Mouse (Mus musculus) kidney, postnatal 4 days (tissue): ENCODE data around the gene Ltbp3.

Source experiments
- DNase-seq, 2 experiments: peaks; one replicate each; pipeline ENCODE4 v3.0.0; 2021; ENCODE audit warnings: mixed read lengths in 2 of 2

The Ltbp3 gene

DNA sequence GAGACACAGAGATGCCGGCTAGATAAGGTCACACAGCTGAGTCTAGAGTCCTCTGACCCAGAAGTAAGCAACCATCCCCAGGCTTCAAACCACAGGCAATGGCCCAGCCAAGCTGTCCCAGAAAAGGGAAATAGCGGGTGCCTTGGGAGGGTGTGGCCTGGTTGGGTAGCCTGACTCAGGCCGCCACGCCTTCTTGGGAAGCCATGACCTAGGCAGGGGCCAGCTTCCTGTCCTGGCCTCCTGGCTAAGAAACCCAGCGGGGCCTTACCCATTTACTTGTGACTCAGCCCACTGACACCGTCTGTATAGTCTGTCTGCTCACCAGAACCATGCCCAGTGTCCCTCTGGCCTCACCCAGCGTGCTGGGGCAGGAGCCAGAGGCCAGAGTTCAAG is 16.2 kb upstream of the Ltbp3 start:
- peak; percentile 46 to 69 for DNase-seq

DNA sequence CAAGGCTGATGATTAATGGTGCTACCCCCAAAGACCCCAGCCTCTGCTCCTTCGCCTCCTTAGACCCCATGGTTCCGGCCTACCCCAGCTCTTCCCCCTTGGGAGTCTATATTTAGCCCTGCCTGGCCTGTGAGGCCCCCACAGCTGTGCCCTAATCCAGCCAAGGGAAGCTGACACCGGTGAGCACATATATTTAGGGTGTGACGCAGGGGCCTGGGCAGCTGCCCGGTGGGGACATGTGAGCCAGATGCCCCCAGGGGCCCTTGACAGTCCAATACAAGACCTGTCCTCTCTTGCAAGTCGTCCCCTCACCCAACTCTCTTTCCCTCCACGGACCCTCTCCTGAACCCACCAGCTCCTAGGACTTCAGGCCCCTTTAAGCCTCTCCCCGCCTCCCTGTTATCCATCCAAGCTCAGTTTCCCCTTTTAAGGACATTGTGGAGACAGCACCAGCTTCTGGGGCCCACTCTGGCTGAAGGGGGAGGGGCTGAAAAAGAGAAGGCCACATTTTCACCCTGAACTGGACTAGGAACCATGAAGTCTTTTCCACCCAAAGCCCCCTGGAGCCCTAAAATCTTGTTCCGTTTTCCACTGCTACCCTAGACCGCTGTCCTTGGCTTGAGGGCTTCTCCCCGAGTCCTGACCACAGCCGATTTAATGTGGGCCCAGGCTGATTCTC is 15.5 kb upstream of the Ltbp3 start:
- peak; percentile 39 to 52 for DNase-seq

- peak; percentile 89 to 93 for DNase-seq
Observed at GRCm38 (mm10) chr19:5725767-5726515, 14.8 kb upstream of the Ltbp3 start, which contains the start of gene Ehbp1l1. Gene Ehbp1l1, minus strand, starts transcription at chr19:5726317.

GRCm38 (mm10) chr19:5726961-5727578 is 13.6 kb upstream of the Ltbp3 start:
- DNase-seq: no peak

DNA sequence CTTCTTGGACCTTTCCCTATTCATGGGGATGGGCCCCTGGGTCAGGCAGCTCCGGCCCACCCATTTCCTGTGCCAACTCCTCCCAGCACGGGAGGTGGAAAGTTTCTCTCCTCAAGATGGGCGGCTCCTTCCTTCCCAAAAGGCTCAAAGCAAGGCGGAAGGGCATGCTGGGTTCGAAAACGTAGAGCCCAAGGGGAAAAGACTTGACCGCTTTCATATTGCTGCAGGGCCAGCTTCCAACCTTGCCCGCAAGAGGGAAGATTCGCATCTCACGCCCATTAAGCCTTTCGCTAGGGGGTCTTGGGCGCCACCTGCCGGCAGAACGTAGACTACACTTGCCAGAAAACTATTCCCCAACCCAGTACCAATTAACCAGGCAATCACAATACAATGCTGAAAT is 13.0 kb upstream of the Ltbp3 start:
- peak; percentile 94 to 95 for DNase-seq

- DNase-seq: peak; percentile 76 to 85
Observed at GRCm38 (mm10) chr19:5728631-5729443, 11.9 kb upstream of the Ltbp3 start.

DNA sequence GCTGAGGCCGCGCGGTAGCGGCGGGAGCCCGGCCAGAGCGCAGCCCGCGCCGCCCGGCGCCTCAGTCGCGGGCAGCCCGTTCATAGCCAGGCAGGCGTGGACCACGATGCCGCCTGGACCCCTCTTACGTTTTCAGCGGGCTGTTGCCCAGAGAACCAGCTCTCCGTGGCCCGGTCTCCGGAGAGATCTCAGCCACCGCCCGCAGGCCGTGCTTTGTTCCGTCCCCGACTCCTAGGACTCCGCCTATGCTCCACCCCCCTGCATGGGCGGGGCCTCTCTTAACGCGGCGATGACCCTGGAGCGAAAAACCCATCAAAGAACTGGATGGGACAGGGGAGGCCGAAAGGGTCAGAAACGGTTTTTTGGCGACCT is 11.3 kb upstream of the Ltbp3 start, which contains the start of gene Fam89b:
Gene Fam89b, minus strand, starts transcription at position 210 of the 372 bp plus-strand sequence.
- DNase-seq: peak; percentile 95 to 96

DNA sequence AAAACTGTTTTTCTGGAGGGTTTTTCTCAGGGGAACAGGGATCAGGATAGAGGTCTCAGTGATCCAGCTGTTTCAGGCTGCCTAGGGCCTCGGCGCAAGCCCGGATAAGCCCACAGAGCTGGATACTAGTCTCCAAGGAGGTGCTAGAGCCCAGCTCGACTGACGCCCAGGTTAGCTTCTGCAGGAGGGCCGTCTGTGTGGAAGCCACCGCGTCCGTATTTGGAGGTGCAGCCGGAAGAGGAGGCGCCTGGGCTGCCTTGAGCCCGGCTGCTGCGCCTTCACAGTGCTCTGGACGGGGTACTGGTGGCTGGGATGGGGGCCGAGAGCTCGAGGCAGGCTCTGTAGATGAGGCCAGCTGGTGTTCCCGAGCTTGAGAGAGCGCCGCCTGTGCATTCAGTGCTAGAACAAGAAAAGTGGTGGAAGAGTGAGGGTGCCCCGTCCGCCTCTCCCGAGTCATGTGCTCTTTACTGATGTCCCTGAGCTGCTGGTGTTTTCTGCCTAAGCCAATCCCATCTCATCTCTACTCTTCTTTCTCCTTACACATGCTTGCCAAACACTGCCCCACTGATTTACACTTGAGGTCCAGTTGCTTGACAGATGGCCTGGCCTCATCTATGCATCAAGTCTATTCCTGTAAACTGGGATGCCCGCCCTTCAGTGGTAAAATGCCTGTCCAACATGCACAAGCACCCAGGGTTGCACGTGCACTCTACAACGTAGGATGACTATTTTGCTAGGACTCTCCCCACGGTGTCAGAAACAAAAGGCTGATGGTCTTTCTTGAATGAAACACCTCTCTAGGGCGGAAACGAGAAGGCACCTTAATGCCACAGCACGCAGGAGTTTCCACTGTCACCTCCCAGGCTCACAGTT is 10.2 kb upstream of the Ltbp3 start:
- DNase-seq: peak; percentile 57 to 67

DNA sequence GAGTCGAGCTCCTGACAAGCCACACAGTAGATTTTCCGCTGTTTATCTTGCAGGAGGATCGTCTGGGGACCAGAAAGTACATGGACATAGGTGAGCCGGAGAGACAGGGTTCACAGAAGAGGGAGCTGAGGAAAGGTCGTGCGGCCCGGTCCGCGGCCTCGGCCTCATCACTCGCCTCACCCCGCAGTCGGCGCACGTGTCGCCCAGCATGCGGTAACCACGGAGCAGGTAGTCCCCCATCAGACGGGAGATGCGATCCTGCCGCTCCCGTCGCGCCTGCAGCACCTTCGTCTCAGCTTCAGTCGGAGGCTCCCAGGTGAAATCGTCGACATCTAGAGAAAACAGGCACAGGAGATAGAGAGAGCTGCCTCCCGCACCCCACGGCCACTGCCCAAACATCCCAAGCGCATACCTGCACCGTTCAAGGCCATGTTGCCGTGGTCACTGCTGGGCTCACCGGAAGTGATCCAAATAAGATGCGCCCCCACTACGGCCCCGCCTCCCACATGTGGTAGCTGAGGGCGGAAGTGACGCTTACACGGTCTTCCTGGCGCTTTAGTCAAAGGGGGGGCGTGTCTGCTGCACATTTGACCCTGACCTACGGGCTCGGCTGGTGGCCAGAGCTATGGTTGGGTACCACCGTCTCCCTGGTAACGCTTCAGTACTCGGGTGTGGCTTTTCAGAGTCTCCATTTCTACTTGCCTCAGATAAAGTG is 9.3 kb upstream of the Ltbp3 start:
- DNase-seq: peak; percentile 96 to 97

GRCm38 (mm10) chr19:5734325-5734724 is 6.4 kb upstream of the Ltbp3 start:
- no peak for DNase-seq

DNA sequence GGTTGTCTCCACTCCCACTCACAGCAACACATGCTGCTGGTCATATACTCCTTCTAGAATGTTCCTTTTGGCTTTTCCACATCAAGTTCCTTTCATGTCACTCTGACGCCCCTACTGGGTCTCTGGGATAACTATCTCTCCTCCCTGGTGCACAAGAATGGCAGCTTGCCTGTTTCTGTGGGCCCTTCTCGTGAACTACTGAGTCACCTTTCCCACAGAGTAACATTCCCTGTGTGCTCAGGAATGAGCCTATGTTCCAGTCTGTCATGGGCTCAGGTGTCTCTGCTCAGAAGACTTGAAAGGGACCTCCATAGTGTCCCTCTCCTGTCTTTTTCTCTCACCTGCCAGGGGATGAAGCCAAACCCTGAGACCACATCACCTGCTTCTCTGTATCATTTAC is 1.3 kb upstream of the Ltbp3 start:
- no peak for DNase-seq

- DNase-seq: peak; percentile 87 to 91
Observed at GRCm38 (mm10) chr19:5741641-5742240, 1.0 kb downstream of the Ltbp3 start.

GRCm38 (mm10) chr19:5742241-5742641 is 1.5 kb downstream of the Ltbp3 start:
- peak; percentile 54 to 72 for DNase-seq

DNA sequence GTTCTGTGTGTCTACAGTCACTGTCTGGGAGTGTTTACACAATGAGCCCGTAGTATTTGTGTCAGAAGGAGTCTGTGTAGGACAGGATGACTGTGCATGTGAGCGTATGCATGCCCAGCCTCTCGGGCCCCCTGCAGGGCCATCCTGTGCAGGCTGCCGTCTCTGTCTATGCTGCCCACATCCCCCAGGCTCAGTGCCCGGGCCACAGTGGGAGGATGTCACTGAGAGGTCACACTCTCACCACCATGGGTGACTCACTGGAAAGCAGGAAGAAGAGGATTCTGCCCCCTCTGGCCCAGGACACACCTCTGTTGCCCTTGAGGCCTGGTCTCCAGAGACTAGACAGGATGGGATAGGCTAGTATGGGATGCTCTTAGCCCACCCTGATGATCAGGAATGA is 2.9 kb downstream of the Ltbp3 start:
- DNase-seq: peak in 1 of 2 experiments; percentile 60

DNA sequence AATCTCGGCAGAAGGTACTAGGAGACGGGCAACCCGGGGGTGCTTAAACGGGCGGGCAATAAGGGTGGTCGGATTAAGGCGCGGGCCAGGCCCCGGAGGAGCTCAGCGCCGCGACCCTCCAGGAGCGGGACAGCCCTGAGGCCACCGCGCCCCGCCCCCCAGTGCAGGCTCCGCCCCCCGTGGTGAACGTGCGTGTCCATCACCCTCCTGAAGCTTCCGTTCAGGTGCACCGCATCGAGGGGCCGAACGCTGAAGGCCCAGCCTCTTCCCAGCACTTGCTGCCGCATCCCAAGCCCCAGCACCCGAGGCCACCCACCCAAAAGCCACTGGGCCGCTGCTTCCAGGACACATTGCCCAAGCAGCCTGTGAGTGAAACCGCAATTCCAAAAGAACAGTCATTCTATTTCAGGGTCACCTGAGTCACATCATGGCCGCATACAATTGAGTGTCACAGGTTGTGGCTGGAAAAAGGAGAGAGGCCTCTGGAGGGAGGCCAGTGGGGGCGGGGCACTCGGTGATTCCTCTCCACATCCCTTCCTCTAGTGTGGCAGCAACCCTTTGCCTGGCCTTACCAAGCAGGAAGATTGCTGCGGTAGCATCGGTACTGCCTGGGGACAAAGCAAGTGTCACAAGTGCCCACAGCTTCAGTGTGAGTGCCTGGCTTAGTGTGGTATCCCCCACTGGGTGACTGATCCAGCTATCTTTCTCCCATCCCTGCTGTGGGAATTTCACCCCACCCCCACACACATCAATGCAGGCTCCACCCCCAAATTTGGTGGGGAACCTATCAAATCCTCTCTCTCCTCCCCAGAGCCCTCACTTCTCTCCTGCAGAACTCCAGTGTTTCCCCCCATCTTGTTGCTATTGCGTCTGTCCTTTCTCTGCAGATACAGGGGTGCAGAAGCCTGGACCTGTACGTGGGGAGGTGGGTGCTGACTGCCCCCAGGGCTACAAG is 5.3 kb downstream of the Ltbp3 start:
- peak; percentile 72 to 77 for DNase-seq

DNA sequence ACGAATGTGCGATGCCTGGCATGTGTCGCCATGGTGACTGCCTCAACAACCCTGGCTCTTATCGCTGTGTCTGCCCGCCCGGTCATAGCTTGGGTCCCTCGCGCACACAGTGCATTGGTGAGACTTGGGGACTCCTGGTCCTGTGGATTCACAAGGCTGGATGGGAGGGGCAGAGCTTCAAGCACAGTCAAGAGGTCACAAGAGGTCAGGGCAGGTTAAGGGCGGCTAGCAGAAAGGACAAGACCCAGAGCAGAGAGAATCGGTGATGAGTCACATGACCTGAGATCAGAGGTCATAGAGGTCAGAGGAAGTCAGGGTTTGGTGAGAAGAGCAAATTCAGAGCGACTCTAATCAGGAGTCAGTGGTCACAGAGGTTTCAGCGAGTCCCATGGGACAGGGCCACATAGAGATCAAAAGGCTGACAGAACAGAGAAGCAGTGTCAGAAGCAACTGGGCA is 6.2 kb downstream of the Ltbp3 start:
- DNase-seq: no peak

DNA sequence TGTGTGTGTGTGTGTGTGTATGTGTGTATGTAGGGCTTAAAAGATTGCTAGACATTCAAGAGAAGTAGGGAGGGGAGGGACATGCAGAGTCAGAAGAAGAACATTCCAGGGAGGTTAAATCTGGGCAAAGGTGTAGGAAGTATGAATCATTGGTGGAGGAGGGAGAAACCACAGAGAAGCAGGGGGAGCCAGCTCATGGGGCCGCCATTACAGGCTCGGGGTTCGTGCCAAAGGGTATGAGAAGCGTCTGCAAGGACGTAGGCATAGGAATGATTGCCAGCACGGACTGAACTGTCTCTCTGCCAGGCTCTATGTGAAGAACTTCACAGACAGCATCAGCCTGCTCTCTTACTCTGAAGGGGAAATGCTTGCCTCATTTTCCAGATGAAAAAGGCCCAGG is 8.8 kb downstream of the Ltbp3 start:
- no peak for DNase-seq

- DNase-seq: no peak
Observed at GRCm38 (mm10) chr19:5750951-5751350, 10.2 kb downstream of the Ltbp3 start.

DNA sequence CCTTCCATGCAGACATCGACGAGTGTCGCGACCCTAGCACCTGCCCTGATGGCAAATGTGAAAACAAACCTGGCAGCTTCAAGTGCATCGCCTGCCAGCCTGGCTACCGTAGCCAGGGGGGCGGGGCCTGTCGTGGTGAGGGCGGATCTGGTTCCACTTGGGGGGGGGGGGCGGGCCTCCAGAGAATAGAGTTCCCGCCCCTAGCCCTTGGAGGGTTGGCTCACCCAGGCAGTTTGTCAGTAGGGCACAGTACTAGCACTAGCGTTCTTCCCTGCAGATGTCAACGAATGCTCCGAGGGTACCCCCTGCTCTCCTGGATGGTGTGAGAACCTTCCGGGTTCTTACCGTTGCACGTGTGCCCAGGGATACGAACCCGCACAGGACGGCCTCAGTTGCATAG is 11.0 kb downstream of the Ltbp3 start:
- peak; percentile 74 to 83 for DNase-seq
